Mouse (Mus musculus) stomach, postnatal 0 days (tissue): ENCODE measurements around the gene Utf1.

Experiments
- CTCF ChIP-seq: IDR thresholded peaks from 2 replicates; pipeline ENCODE4 v1.5.1; 2016; ENCODE audit warnings: antibody characterized with exemption, low read depth, mild to moderate bottlenecking, moderate library complexity
- EP300 ChIP-seq: optimal IDR thresholded peaks from 2 replicates; pipeline ENCODE3; 2016; ENCODE audit warnings: antibody characterized with exemption

DNA sequence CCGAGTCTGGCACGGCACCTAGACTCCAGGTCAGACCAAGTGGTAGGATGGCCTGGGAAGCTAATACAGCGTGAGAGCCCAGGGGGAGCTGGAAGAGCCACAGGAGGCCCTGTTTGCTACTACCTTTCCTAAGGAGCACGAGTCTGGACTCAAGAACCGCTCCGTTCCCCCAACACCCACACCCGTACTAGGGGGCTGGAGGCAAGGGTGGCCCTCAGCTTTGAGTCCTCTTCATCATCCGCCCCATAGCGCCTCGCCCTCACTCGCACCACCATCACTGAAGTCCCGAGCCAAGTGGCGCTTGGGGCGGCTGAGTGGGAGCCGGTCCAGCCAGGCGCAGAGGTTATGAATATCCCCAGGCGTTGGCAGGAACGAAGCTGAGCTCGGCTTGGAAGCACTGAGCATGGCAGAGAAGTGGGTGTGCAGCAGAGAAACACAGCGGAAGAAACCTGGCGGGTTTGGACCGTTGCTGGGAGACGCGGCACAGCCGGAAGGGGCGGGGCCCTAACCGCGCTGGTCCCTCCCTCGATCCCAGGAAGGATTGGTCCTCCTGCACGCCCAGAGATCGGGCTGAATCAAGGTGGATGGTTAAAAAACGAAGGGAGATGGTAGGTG, 34.8 kb downstream of the Utf1 start, which contains the start of gene 6430531B16Rik:
- TF ChIP-seq EP300 (no peak), CTCF (no peak)
